Mouse (Mus musculus): ENCODE measurements around the gene Mief2. TPM values are rescaled to one million over a fixed set of nuclear protein-coding genes. Genes with fewer than 3 reads are reported as not detected.

Mief2 gene
- total and polyA plus RNA-seq, 3 experiments: 13.4 to 14.6 TPM; not detected in 1

DNA sequence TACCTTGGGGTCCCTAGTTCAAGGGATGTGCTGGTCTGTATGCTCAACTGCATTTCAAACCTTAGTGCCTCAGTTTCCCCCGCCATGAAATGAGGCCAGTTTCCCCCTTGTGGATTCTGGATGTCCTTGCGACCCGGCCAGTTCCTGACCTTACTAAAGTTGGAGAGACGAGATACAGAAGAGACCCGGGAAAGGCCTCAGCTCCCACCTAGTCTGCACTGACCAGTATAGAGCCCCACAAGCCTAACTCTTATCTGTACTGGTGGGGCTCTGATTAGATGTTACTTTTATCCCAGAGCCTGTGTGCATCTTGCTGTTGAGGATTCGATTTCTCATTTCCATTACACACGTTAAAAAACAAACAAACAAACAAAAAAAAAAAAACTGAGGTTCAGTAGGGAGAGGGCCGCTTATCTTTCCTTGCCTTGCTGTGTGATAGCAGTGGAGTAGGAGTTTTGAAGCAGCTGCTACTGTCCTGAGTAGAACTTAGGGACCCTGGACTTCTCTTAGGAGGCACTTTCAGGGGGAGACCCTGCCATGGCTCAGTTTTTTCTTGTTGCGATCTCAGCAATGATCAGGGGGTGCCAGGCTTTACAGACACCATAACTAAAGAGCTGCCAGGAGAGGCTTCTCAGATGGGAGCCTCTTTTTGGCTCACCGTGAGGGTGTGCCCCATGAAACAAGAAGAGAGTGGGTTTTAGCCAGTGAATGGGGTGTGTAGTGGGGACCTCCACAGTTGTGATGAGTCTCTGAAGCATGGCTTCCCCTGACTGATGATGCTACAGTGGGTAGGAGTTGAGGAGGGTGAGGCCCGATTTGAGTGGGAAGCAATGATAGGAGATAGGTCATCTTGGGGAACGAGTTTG lies 27.6 kb upstream of the Mief2 start:
- H3K27me3 ChIP-seq (ENCODE audit: control insufficient read depth in 1 of 2, insufficient read depth in 2 of 2, low read length in 2 of 2): no peaks in the 10 kb centered on the region
- peak; percentile 51 for DNase-seq (ENCODE audit: low read depth, low spot score)
- peaks cover 0 to 10% of the 10 kb centered on the region in 2 experiments; a peak in 2 of 4 replicates for H3K36me3 ChIP-seq (ENCODE audit: control insufficient read depth in 1 of 2, insufficient read depth in 2 of 2, low read length in 2 of 2)
- peak overlapping the region; percentile 91 for H3K9ac ChIP-seq (ENCODE audit: control insufficient read depth, low read depth, low read length, poor library complexity, severe bottlenecking)
- peaks cover 8 to 16% of the 10 kb centered on the region in 2 experiments for H3K4me1 ChIP-seq (ENCODE audit: control insufficient read depth in 1 of 2, insufficient read depth in 2 of 2, low read length in 2 of 2)
- H3K27ac ChIP-seq (ENCODE audit: control insufficient read depth, low read depth, low read length): peak overlapping the region; percentile 28; the same call in 1 of the 2 replicates
- peak overlapping the region; percentile 65 to 96 for H3K4me3 ChIP-seq (ENCODE audit: control insufficient read depth in 1 of 2, insufficient read depth in 1 of 2, low read depth in 2 of 2, low read length in 2 of 2)
- H3K9me3 ChIP-seq (replicated peaks; ENCODE audit: insufficient read depth, low read length): no peaks in the 10 kb centered on the region
- peaks cover 4% of the 10 kb centered on the region; the same call in 1 of the 2 replicates for H3K79me2 ChIP-seq (ENCODE audit: control insufficient read depth, insufficient read depth, low read length, poor library complexity)
- TF ChIP-seq HCFC1 (IDR thresholded peaks at IDR 0.05; ENCODE audit: low read depth, low read length) (no peak), MYB (IDR thresholded peaks at IDR 0.05; ENCODE audit: low read depth, low read length) (no peak), NELFE (IDR thresholded peaks at IDR 0.05; ENCODE audit: low read depth, low read length) (no peak), CTCF (IDR thresholded peaks at IDR 0.05 in 2 of 3, conservative IDR thresholded peaks at IDR 0.05 in 1 of 3; ENCODE audit: control insufficient read depth in 1 of 3, insufficient read depth in 1 of 3, low read depth in 2 of 3, low read length in 3 of 3, poor library complexity in 1 of 3, severe bottlenecking in 1 of 3) (no peak; a peak in 1 of 6 replicates), NRF1 (IDR thresholded peaks at IDR 0.05; ENCODE audit: insufficient read depth, low read depth, low read length, poor library complexity, severe bottlenecking) (no peak), CHD1 (IDR thresholded peaks at IDR 0.05; ENCODE audit: low read depth, low read length) (0 out of 2 replicates have a peak, but pooled peaks have one; percentile 66), ETS1 (IDR thresholded peaks at IDR 0.05; ENCODE audit: low read depth, low read length) (peak; percentile 36; the same call in 1 of the 2 replicates), KAT2A (conservative IDR thresholded peaks at IDR 0.05; ENCODE audit: low read depth, low read length) (0 out of 2 replicates have a peak, but pooled peaks have one; percentile 28), BHLHE40 (IDR thresholded peaks at IDR 0.05; ENCODE audit: borderline replicate concordance, low read depth, low read length) (no peak), POLR2AphosphoS5 (IDR thresholded peaks at IDR 0.05; ENCODE audit: borderline replicate concordance, low read depth, low read length) (no peak), MAZ (IDR thresholded peaks at IDR 0.05; ENCODE audit: low read depth, low read length) (peak; percentile 42; the same call in 1 of the 2 replicates), EP300 (IDR thresholded peaks at IDR 0.05; ENCODE audit: low read depth in 1 of 2, low read length in 2 of 2) (peak; percentile 28 to 66; a peak in 2 of 4 replicates), GABPA (IDR thresholded peaks at IDR 0.05; ENCODE audit: low read depth, low read length) (no peak), MAX (IDR thresholded peaks at IDR 0.05; ENCODE audit: low read length) (peak; percentile 49; the same call in 1 of the 2 replicates), ELF1 (IDR thresholded peaks at IDR 0.05; ENCODE audit: low read depth, low read length) (0 out of 2 replicates have a peak, but pooled peaks have one; percentile 20), E2F4 (IDR thresholded peaks at IDR 0.05; ENCODE audit: borderline replicate concordance, low read depth, low read length) (no peak), ZKSCAN1 (IDR thresholded peaks at IDR 0.05; ENCODE audit: low read depth, low read length) (no peak), UBTF (IDR thresholded peaks at IDR 0.05; ENCODE audit: borderline replicate concordance, insufficient read depth, low read depth, low read length) (no peak), ZMIZ1 (IDR thresholded peaks at IDR 0.05; ENCODE audit: low read depth, low read length) (no peak), POLR2A (IDR thresholded peaks at IDR 0.05; ENCODE audit: control insufficient read depth in 1 of 2, insufficient read depth in 1 of 2, low read depth in 1 of 2, low read length in 2 of 2, poor library complexity in 1 of 2) (no peak), GATA1 (IDR thresholded peaks at IDR 0.05; ENCODE audit: low read depth, low read length) (peak; percentile 78), TBP (IDR thresholded peaks at IDR 0.05; ENCODE audit: low read depth, low read length) (no peak), ZC3H11A (IDR thresholded peaks at IDR 0.05; ENCODE audit: low read depth, low read length) (no peak), MEF2A (IDR thresholded peaks at IDR 0.05; ENCODE audit: extremely low read depth, insufficient replicate concordance, low read depth, low read length, poor library complexity, severe bottlenecking) (no peak), SIN3A (IDR thresholded peaks at IDR 0.05; ENCODE audit: low read length) (peak; percentile 77), MXI1 (IDR thresholded peaks at IDR 0.05; ENCODE audit: low read depth, low read length) (no peak), CHD2 (IDR thresholded peaks at IDR 0.05; ENCODE audit: low read length) (no peak), SMC3 (IDR thresholded peaks at IDR 0.05; ENCODE audit: low read depth, low read length) (no peak), POLR2AphosphoS2 (IDR thresholded peaks at IDR 0.05; ENCODE audit: low read length) (no peak), TCF12 (IDR thresholded peaks at IDR 0.05; ENCODE audit: low read depth, low read length) (0 out of 2 replicates have a peak, but pooled peaks have one; percentile 37), USF1 (IDR thresholded peaks at IDR 0.05; ENCODE audit: low read depth, low read length) (no peak), ZNF384 (IDR thresholded peaks at IDR 0.05; ENCODE audit: low read depth, low read length) (peak; percentile 88), RCOR1 (IDR thresholded peaks at IDR 0.05; ENCODE audit: low read depth, low read length) (0 out of 2 replicates have a peak, but pooled peaks have one; percentile 16), USF2 (IDR thresholded peaks at IDR 0.05; ENCODE audit: borderline replicate concordance in 1 of 2, insufficient read depth in 1 of 2, low read depth in 1 of 2, low read length in 2 of 2) (no peak)

All from MEL (cell line).